Mouse (Mus musculus) heart, adult 9 months (tissue): ENCODE measurements around the gene Lrrc28.

Experiments
- DNase-seq, 2 experiments: peaks; one replicate each; pipeline ENCODE4 v3.0.0; 2022; ENCODE audit warnings: low spot score in 2 of 2

Gene Lrrc28

DNA sequence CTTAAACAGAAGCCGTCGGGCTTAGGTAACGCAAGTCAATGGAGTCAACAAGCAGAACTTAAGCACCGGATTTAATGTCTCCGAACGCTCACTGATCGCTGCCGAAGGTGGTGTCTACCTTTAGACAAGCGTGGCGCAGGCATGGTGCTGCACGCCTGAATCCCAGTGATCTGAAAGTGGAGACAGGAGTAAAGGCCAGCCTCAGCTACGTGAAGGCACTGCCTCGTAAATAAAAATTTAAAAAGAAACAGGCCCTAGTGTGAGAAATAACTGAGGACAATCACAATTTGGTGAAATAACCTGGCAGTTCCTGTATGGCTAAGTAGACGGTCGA lies 580 bp upstream of the Lrrc28 start:
- DNase-seq, result no peak

DNA sequence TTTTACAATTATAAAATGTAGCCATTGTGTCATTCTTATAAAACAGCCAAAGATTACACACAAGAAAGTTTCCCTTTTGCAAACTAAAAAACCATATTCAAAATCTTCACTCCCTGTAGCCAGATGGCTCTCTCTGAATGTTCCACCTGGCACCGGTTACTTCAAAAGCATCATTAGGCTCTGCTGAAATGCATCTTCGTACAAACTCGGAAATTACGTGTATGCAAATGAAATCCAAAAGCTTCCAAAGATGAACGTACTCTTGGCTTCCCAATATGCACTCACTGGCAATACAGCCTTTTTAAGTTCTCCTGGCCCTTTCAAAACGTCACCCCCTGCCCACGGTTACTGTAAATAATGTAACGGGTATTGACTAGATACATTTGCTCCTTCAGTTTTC lies 777 bp downstream of the Lrrc28 start:
- no peak for DNase-seq

DNA sequence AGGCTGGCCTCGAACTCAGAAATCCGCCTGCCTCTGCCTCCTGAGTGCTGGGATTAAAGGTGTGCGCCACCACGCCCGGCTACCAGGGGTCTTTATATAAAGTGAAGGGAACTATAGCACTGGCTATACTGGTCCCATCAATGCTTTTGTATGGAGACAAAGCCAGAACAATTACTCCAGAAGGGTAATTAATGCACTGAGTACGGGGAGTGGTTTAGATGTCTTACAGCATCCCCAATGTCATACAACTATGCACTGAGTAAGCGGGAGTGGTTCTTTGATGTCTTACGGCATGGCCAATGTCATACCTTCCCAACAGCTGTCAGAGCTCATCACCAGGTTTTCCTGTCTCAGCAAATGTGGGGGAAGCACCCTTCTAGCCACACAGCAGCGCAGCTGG lies 2.1 kb downstream of the Lrrc28 start:
- DNase-seq, result no peak

GRCm38 (mm10) chr7:67639006-67639405 lies 6.1 kb downstream of the Lrrc28 start:
- no peak for DNase-seq

DNA sequence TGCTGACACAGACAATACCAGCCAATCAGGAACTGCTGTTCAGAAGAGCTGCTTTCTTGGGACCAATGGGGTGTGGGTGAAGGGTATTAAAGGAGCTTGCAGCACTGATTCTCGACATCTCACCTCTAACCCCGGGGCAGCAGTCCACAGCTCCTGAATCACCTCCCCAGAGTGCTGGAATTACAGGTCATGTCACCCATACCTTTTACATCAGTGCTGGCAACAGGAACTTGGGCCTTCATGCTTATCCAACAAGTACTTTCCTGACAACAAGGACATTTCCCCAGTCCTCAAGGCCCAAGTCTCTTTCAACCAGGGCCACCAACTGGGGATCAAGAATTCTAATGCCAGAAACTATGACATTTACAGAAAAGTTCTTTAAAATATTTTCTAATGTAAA lies 8.9 kb downstream of the Lrrc28 start:
- DNase-seq, result no peak

GRCm38 (mm10) chr7:67634210-67634609 lies 10.9 kb downstream of the Lrrc28 start:
- DNase-seq, result no peak

- no peak for DNase-seq
Observed at GRCm38 (mm10) chr7:67632380-67632779, 12.7 kb downstream of the Lrrc28 start.

DNA sequence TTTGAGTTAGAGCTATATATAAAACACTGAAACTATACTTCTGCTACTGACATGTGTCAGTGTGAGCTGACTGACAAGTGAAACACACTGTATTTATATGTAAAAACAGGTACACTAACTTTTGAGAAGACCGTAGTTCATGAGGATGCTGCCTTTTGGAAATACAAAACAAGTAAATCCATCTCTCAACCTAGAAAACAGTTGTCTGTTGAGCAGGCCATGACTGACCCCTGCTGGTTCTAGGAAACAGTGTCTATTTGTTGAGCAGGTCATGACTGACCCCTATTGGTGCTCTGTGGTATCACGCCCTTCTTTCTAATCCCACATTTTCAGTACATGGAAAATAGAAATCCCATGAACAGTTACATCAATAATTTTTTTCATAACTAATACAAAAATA lies 14.3 kb downstream of the Lrrc28 start:
- peak; percentile 44 to 84 for DNase-seq

DNA sequence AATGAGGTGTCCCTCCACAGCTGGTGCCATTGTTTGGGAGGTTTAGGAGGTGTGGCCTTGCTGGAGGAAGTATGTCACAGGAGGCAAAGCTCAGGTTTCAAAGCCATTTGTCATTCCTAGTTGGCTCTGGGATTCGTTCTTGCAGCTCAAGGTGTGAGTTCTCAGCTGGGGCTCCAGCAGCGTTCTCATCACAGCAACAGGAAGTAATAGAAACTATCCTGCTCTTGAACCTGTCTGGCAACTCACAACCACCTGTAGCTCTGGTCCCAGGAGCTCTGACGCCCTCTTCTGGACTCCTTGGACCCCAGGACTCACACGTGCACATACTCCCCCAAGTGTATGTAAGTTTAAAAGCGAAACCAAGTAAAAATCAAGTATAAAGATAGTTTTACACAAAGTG lies 15.4 kb downstream of the Lrrc28 start:
- DNase-seq, result no peak

GRCm38 (mm10) chr7:67626671-67627070 lies 18.4 kb downstream of the Lrrc28 start:
- no peak for DNase-seq

DNA sequence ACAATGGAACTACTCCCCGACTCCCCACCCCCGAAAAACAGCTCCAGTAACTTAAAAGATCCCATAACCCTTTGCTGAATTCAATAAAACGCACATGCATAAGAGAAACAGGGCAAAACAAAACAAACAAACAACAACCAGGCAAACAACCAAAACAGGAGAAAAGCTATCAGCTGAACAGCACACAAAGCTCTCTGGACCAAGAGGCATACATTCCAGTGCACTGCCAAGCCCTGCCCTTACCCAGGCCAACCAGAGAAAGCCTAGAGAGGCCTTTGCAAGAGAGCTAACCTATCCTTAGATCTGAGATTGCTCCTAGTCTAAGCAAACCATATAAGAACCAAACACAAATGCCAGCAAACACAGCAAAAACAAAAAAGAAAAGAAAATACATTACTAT lies 22.9 kb downstream of the Lrrc28 start:
- DNase-seq, result no peak

DNA sequence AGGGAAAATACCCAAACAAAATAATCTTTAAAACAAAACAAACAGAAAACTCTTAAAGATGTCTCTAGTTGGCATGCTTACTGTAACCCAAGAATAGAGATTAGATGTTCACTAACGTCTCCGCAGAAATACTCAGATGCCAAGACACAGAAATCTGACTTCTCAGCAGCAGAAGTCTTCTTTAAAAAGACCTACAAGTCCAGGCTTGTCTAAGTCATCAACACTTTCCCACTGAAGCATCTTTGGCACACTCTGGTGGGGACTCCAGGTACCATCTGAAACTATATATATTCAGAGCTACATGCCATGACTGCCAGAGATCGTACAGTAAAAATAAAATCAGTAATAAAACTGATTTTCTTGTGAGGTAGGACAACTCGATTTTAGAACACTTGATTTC lies 25.2 kb downstream of the Lrrc28 start:
- DNase-seq, result peak in 1 of 2 experiments; percentile 15

DNA sequence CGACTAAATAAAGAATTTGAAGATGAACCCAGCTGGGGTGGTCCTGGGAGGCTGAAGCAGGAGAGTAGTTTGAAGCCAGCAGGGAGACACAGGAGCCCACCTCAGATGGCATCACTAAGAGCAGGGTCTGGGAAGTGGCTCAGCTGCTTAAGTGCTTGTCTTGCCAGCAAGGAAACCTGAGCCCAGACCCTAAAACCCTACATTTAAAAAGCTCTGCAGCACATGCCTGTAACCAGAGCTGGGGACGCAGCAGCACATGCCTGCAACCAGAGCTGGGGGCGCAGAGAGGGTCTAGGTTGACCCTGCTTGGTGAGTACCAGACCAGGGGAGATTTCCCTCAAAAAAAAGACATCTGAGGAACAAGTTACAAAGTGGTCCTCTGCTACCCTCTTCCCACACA lies 26.8 kb downstream of the Lrrc28 start:
- DNase-seq, result no peak

DNA sequence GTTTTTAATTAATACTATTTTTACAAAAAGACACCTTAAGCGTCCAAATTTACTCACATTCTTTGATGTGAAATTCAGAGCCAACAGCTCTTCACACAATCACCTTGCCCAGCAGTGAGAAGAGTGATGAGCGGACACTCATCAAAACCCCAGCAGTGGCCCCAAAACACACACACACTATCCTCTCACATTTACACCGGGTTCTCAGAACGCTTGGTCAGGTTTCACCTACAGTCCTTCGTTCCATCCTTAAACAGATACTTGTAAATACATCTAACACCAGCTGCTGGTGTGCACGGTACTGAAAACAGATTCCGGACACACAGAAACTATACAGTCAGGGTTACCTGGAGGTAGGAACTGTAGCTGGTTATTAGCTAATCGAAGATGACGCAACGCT lies 27.4 kb downstream of the Lrrc28 start:
- DNase-seq, result no peak

DNA sequence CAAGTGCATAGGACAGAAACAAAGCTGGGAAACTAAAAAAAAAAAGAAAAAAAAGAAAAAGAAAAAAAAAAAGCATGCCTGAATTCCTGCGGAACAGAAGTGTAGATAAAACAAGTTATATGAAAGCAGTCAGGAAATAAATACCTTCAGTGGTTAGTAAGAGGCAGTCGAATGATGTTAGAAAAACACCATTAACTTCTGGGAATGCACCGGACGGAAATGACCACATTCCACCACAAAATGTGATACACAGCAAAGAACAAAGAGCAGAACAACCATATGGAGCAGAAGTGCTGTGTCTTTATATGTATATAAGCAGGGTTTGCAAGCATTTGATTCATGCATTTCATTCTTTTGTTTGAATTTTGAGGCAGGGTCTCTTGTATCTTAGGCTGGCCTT lies 28.2 kb downstream of the Lrrc28 start:
- no peak for DNase-seq

DNA sequence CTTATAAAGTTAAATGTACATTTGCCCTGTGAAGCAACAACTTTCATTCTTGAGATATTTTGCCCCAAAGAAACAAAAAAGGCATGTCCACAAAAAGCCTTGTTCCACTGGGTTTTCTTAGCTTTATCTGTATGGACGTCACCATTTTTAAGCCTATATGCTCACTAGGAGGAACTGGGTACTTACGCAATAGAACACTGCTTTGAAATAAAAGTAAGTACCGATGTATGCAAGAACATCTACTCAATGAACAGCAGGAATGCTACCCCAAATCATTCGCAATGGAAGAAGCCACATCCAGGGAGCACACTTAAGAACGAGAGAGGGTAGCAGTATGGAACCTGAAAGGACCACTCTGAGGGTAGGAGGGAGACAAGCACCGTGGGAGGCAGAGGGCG lies 30.6 kb downstream of the Lrrc28 start:
- no peak for DNase-seq

GRCm38 (mm10) chr7:67613795-67614463 lies 31.1 kb downstream of the Lrrc28 start:
- DNase-seq, result peak; percentile 62 to 70

GRCm38 (mm10) chr7:67608348-67609024 lies 36.6 kb downstream of the Lrrc28 start:
- no peak for DNase-seq

DNA sequence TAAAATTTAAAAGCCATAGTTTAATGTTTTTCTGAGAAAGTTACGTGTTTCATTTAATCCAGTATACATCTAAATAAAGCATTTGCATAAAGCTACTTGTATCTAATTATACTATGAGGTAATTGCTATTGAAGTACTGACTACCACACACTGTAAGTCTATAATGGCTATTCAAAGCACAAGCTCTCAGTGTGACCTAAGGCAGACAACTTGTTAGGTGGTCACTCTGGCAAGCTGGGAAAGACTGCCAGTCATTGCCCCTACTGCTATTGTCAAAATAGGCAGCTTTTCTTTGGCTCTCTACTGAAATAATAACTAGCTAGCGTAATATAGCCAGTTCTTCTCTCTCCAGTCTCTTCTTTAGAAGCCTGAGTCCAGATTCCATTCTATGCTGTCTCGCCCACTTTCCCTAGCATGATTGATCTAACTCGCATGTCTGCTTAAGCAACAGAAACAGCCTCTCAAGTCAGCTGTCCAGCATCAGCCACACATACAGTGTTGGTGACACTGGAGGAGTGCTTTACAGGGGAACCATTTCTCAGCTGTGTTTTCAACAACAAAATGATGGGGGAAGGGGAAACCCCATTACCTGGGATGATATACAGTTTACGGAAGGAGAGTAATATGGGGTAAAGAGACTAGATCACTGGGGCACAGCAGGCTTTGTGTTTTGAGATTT lies 37.3 kb downstream of the Lrrc28 start:
- DNase-seq, result no peak

DNA sequence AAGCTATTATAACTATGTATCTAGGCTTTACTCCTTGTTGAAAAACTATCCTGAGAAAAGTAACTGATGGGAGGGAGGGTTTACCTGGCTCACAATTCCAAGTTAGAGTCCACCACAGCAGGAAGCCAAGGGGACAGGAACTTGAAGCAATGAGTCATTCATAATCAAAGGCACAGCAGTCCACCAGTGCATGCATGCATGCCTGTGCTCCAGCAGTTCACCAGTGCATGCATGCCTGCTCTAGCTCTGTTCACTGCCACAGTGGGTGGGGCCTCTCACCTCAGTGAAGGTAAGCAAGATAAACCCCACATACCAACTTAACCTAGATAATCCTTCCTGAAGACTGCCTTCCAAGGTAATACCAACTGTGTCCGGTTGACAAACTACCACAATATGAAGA lies 38.8 kb downstream of the Lrrc28 start:
- no peak for DNase-seq

DNA sequence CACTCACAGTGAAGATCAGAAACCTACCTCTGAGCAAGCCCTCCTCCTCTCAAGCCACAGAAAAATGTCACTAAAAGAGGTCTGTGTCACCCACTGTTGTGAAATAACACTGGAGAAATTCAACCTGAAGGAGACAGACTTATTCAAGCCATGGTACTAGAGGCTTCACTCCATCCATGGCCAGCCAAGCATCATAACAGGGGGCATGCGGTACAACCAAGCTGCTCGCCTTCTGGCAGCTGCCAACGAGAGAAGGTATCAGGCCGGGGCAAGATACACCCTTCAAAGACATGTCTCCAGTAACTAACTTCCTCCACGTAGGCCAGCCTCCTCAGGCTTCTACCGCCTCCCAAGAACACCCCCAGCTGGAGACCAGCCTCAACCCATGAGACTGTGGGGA lies 40.0 kb downstream of the Lrrc28 start:
- no peak for DNase-seq

DNA sequence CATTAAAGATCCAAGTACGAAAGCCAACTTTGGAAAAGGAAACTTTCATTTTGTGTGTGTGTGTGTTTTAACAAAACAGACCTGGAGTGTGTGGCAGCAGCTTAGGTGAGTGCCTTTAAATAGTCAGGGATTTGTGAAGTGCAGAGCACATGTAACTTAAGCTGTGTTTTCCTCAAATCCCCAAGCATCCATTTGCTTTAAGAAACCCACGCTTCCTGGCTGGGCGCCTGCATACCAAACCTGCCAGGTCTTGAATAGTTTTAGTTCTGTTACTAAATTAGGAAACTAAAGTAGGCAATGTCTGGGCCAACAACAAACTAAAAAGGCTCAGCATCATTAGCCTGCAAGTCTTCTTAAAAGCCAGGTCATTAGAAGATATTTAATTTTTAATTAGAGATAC lies 47.0 kb downstream of the Lrrc28 start:
- DNase-seq, result no peak

DNA sequence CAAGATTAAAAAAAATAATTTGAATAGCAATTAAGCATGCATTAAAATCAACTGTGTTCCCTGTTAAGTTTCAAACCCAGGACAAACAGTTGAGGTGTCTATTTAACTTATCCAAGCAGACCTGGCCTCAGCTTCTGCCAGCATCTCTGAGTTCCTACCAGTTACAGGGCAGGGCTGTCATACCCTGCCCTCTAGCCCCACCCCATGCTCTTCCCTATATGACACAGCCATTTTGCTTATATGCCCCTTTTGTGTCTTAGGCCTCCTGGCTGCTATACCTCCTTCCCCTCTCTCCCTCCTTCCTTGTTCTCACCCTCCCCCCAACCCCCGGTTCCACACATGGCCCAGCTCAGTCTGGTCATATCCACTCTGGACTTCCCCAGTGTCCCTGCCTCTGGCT lies 48.1 kb downstream of the Lrrc28 start:
- DNase-seq, result no peak
